Mouse (Mus musculus) neural tube, embryonic 11.5 days (tissue): ENCODE measurements at regions not wholly inside any gene's neighbourhood (a gene's known extent, or its start where the extent isn't known, plus 50 kb on each side); places are given as distances from the start of the nearest gene placed in this dataset.

ENCODE experiments used
- ATAC-seq: fragments of 200-750 bp; cut with Nextera tagmentation; 2 replicates; pipeline ENCODE4 v1.8.0; 2017; ENCODE audit warnings: moderate number of reproducible peaks, mild to moderate bottlenecking, moderate TSS enrichment, moderate library complexity; ENCODE audit not compliant: insufficient read depth, low FRiP score, low TSS enrichment
- DNase-seq: peaks from one replicate; pipeline ENCODE4 v3.0.0-alpha.2; 2015; ENCODE audit warnings: low spot score
- H3K27ac ChIP-seq: fragments of 300-500 bp; sonication (generic); 2 replicates; pipeline ENCODE4 v1.5.1; 2014; ENCODE audit warnings: low read depth, mild to moderate bottlenecking, low read length
- H3K27me3 ChIP-seq: fragments of 300-500 bp; sonication (generic); 2 replicates; pipeline ENCODE4 v1.6.1; 2014; ENCODE audit warnings: mild to moderate bottlenecking, low read length, mixed read lengths; ENCODE audit not compliant: control insufficient read depth, insufficient read depth
- H3K36me3 ChIP-seq: fragments of 300-500 bp; sonication (generic); 2 replicates; pipeline ENCODE4 v1.6.1; 2014; ENCODE audit warnings: mild to moderate bottlenecking, low read length, moderate library complexity, mixed read lengths; ENCODE audit not compliant: control insufficient read depth, insufficient read depth
- H3K4me1 ChIP-seq: fragments of 300-500 bp; sonication (generic); 2 replicates; pipeline ENCODE4 v1.6.1; 2014; ENCODE audit warnings: low read length, mixed read lengths; ENCODE audit not compliant: control insufficient read depth, insufficient read depth
- H3K4me2 ChIP-seq: fragments of 300-500 bp; sonication (generic); 2 replicates; pipeline ENCODE4 v1.6.1; 2014; ENCODE audit warnings: low read depth, mild to moderate bottlenecking, moderate library complexity
- H3K4me3 ChIP-seq: fragments of 300-500 bp; sonication (generic); 2 replicates; pipeline ENCODE4 v1.5.1; 2014; ENCODE audit warnings: low read depth, low read length
- H3K9ac ChIP-seq: fragments of 300-500 bp; sonication (generic); 2 replicates; pipeline ENCODE4 v1.6.1; 2014; ENCODE audit warnings: mild to moderate bottlenecking, low read length
- H3K9me3 ChIP-seq: fragments of 300-500 bp; sonication (generic); 2 replicates; pipeline ENCODE4 v1.6.1; 2016; ENCODE audit warnings: low read length; ENCODE audit not compliant: control insufficient read depth
- WGBS: fragments of 180-500 bp; shearing (Covaris S2); extraction: QIAGEN DNeasy Blood & Tissue Kit; methylation state at CpG from one replicate; pipeline ENCODE4 v1.1.7; 2014; 5-methylcytosine and 5-hydroxymethylcytosine counted together

GRCm38 (mm10) chr12:15681678-15682355 is 134.9 kb downstream of the Trib2 start:
- no peaks in the 10 kb centered on the region for H3K4me1 ChIP-seq
- H3K27me3 ChIP-seq: no peaks in the 10 kb centered on the region
- 86% methylated on average over 5 of the region's 5 CpGs for WGBS
- DNase-seq (no peak), ATAC-seq (no peak)
- H3K9me3 ChIP-seq: no peaks in the 10 kb centered on the region
- H3K4me2 ChIP-seq: no peak overlapping the region
- H3K27ac ChIP-seq: no peak overlapping the region
- H3K36me3 ChIP-seq: no peaks in the 10 kb centered on the region
- H3K9ac ChIP-seq: no peak overlapping the region
- H3K4me3 ChIP-seq: no peak overlapping the region

- no peak overlapping the region for H3K4me3 ChIP-seq
- H3K36me3 ChIP-seq: no peaks in the 10 kb centered on the region
- no peaks in the 10 kb centered on the region for H3K4me1 ChIP-seq
- no peak overlapping the region for H3K27ac ChIP-seq
- DNase-seq (no peak), ATAC-seq (no peak)
- no peaks in the 10 kb centered on the region for H3K27me3 ChIP-seq
- no peak overlapping the region for H3K9ac ChIP-seq
- H3K9me3 ChIP-seq: no peaks in the 10 kb centered on the region
- H3K4me2 ChIP-seq: no peak overlapping the region
- 84% methylated on average over 3 of the region's 3 CpGs for WGBS
Measured at GRCm38 (mm10) chr12:15676127-15676526, 140.6 kb downstream of the Trib2 start.

GRCm38 (mm10) chr12:15659755-15660154 is 157.0 kb downstream of the Trib2 start:
- H3K4me3 ChIP-seq: no peak overlapping the region
- DNase-seq: no peak
- no peak overlapping the region for H3K27ac ChIP-seq
- H3K36me3 ChIP-seq: no peaks in the 10 kb centered on the region
- no peaks in the 10 kb centered on the region for H3K4me1 ChIP-seq
- ATAC-seq: no peak
- no peaks in the 10 kb centered on the region for H3K27me3 ChIP-seq
- WGBS: 74% methylated on average over 2 of the region's 2 CpGs
- H3K4me2 ChIP-seq: no peak overlapping the region
- no peak overlapping the region for H3K9ac ChIP-seq
- no peaks in the 10 kb centered on the region for H3K9me3 ChIP-seq

GRCm38 (mm10) chr12:15659332-15659731 is 157.4 kb downstream of the Trib2 start:
- DNase-seq (no peak), ATAC-seq (no peak)
- H3K9ac ChIP-seq: no peak overlapping the region
- no peaks in the 10 kb centered on the region for H3K9me3 ChIP-seq
- H3K4me3 ChIP-seq: no peak overlapping the region
- WGBS: 78% methylated on average over 2 of the region's 2 CpGs
- no peaks in the 10 kb centered on the region for H3K36me3 ChIP-seq
- H3K4me2 ChIP-seq: no peak overlapping the region
- no peaks in the 10 kb centered on the region for H3K27me3 ChIP-seq
- H3K27ac ChIP-seq: no peak overlapping the region
- H3K4me1 ChIP-seq: no peaks in the 10 kb centered on the region

GRCm38 (mm10) chr12:15657748-15658251 is 158.9 kb downstream of the Trib2 start:
- Histone ChIP-seq H3K4me3 (no peak overlapping the region), H3K9me3 (no peaks in the 10 kb centered on the region), H3K27me3 (no peaks in the 10 kb centered on the region), H3K4me1 (no peaks in the 10 kb centered on the region), H3K4me2 (no peak overlapping the region), H3K9ac (no peak overlapping the region), H3K27ac (no peak overlapping the region), H3K36me3 (no peaks in the 10 kb centered on the region)
- 90% methylated on average over 3 of the region's 3 CpGs for WGBS
- DNase-seq: no peak
- no peak for ATAC-seq

GRCm38 (mm10) chr12:15654585-15654984 is 162.1 kb downstream of the Trib2 start:
- ATAC-seq: no peak
- H3K4me2 ChIP-seq: no peak overlapping the region
- no peaks in the 10 kb centered on the region for H3K9me3 ChIP-seq
- H3K4me1 ChIP-seq: no peaks in the 10 kb centered on the region
- DNase-seq: no peak
- H3K27me3 ChIP-seq: no peaks in the 10 kb centered on the region
- WGBS: 89% methylated on average over 4 of the region's 4 CpGs
- H3K27ac ChIP-seq: no peak overlapping the region
- no peak overlapping the region for H3K9ac ChIP-seq
- no peak overlapping the region for H3K4me3 ChIP-seq
- H3K36me3 ChIP-seq: no peaks in the 10 kb centered on the region

GRCm38 (mm10) chr12:15653357-15653763 is 163.4 kb downstream of the Trib2 start:
- no peaks in the 10 kb centered on the region for H3K27me3 ChIP-seq
- WGBS: 48% methylated on average over 8 of the region's 8 CpGs
- H3K27ac ChIP-seq: no peak overlapping the region
- H3K36me3 ChIP-seq: no peaks in the 10 kb centered on the region
- no peak overlapping the region for H3K4me2 ChIP-seq
- no peak for ATAC-seq
- H3K4me1 ChIP-seq: no peaks in the 10 kb centered on the region
- no peak overlapping the region for H3K4me3 ChIP-seq
- no peak for DNase-seq
- H3K9ac ChIP-seq: no peak overlapping the region
- H3K9me3 ChIP-seq: no peaks in the 10 kb centered on the region

- H3K9ac ChIP-seq: no peak overlapping the region
- no peaks in the 10 kb centered on the region for H3K27me3 ChIP-seq
- no peak overlapping the region for H3K27ac ChIP-seq
- no peaks in the 10 kb centered on the region for H3K36me3 ChIP-seq
- ATAC-seq (no peak), DNase-seq (no peak)
- H3K9me3 ChIP-seq: no peaks in the 10 kb centered on the region
- H3K4me2 ChIP-seq: no peak overlapping the region
- H3K4me1 ChIP-seq: no peaks in the 10 kb centered on the region
- WGBS: 92% methylated on average over 2 of the region's 2 CpGs
- no peak overlapping the region for H3K4me3 ChIP-seq
Measured at GRCm38 (mm10) chr12:15651293-15651692, 165.4 kb downstream of the Trib2 start.

- DNase-seq (no peak), ATAC-seq (no peak)
- Histone ChIP-seq H3K9ac (no peak overlapping the region), H3K27ac (no peak overlapping the region), H3K4me3 (no peak overlapping the region), H3K9me3 (no peaks in the 10 kb centered on the region), H3K27me3 (no peaks in the 10 kb centered on the region), H3K4me2 (no peak overlapping the region), H3K36me3 (no peaks in the 10 kb centered on the region), H3K4me1 (no peaks in the 10 kb centered on the region)
- 67% methylated on average over 4 of the region's 4 CpGs for WGBS
Measured at GRCm38 (mm10) chr12:15649906-15650305, 166.8 kb downstream of the Trib2 start.
